Mouse (Mus musculus) kidney, adult 2 months (tissue): ENCODE measurements at regions not wholly inside any gene's neighbourhood (a gene's known extent, or its start where the extent isn't known, plus 50 kb on each side); places are given as distances from the start of the nearest gene placed in this dataset.
A peak's percentile ranks its signal among the peaks of the same experiment; 100 is the strongest.

Experiments used
- DNase-seq: peaks from one replicate; pipeline ENCODE4 v3.0.0; 2021
- H3K27ac ChIP-seq: fragments of 200-500 bp; 2 replicates; pipeline ENCODE4 v1.5.1; 2012; ENCODE audit warnings: low read depth, low read length, control low read depth, inconsistent platforms; ENCODE audit not compliant: insufficient read depth
- H3K27me3 ChIP-seq: fragments of 200-500 bp; replicated peaks from 2 replicates; pipeline ENCODE4 v1.6.1; 2012; ENCODE audit warnings: mild to moderate bottlenecking, moderate library complexity, low read length, inconsistent platforms; ENCODE audit not compliant: control insufficient read depth, insufficient read depth
- H3K36me3 ChIP-seq: fragments of 200-500 bp; 2 replicates; pipeline ENCODE4 v1.6.1; 2012; ENCODE audit warnings: mild to moderate bottlenecking, moderate library complexity, low read length, inconsistent platforms; ENCODE audit not compliant: control insufficient read depth, insufficient read depth
- H3K4me1 ChIP-seq: fragments of 200-500 bp; 2 replicates; pipeline ENCODE4 v1.6.1; 2011; ENCODE audit warnings: low read length; ENCODE audit not compliant: control insufficient read depth, insufficient read depth
- H3K4me3 ChIP-seq: fragments of 200-500 bp; 2 replicates; pipeline ENCODE4 v1.5.1; 2011; ENCODE audit warnings: mild to moderate bottlenecking, low read depth, low read length, control low read depth; ENCODE audit not compliant: insufficient read depth
- CTCF ChIP-seq: fragments of 200-500 bp; conservative IDR thresholded peaks from 2 replicates; pipeline ENCODE4 v1.5.1; 2011; ENCODE audit warnings: low read depth, mild to moderate bottlenecking, control low read depth, low read length, moderate library complexity, mixed read lengths; ENCODE audit not compliant: insufficient read depth, insufficient read length
- POLR2A ChIP-seq: fragments of 200-500 bp; IDR thresholded peaks from one replicate; pipeline ENCODE4 v1.6.1; 2011; ENCODE audit warnings: low read depth, low read length, control low read depth
- WGBS: fragments of 180-500 bp; shearing (Covaris S2); methylation state at CpG from one replicate; pipeline ENCODE4 v1.1.7; 2018; 5-methylcytosine and 5-hydroxymethylcytosine counted together

DNA sequence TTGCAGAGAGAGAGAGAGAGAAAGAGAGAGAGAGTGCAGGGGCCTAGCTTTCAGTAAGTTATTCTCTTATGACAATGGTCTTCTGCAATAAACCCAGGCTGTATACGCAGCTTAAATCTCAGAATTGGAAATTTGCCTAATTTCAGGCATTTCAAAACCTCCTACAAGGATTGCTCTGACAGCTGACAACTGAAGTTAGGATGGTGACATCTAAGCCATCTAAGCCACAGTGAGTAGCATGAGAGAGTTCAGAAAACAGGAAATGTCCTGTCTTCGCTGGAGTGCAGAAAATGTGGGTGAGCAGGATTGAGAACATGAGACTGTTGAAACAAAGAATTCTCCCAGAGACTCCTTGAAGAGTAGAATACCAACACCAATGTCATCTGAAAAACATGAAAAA lies 56.8 kb downstream of the Fam110c start:
- TF ChIP-seq CTCF = no peak
- no peak for TF ChIP-seq POLR2A
- 62% methylated on average over 2 of the region's 2 CpGs for WGBS
- Histone ChIP-seq H3K4me1 (peaks cover 13% of the 10 kb centered on the region; the same call in 1 of the 2 replicates), H3K36me3 (no peaks in the 10 kb centered on the region), H3K4me3 (no peak overlapping the region), H3K27me3 (no peaks in the 10 kb centered on the region), H3K27ac (no peak overlapping the region)
- DNase-seq = no peak

GRCm38 (mm10) chr12:31134465-31134992 lies 60.9 kb downstream of the Fam110c start:
- WGBS = 64% methylated on average over 6 of the region's 6 CpGs
- no peaks in the 10 kb centered on the region for H3K36me3 ChIP-seq
- no peak overlapping the region for H3K4me3 ChIP-seq
- H3K27me3 ChIP-seq = no peaks in the 10 kb centered on the region
- no peak for DNase-seq
- 0 out of 2 replicates have a peak overlapping the region, but pooled peaks have one; percentile 1 for H3K27ac ChIP-seq
- peaks cover 7% of the 10 kb centered on the region; the same call in 1 of the 2 replicates for H3K4me1 ChIP-seq
- TF ChIP-seq POLR2A (no peak), CTCF (no peak)

- TF ChIP-seq CTCF (no peak), POLR2A (no peak)
- no peak for DNase-seq
- H3K36me3 ChIP-seq = no peaks in the 10 kb centered on the region
- no peak overlapping the region for H3K27ac ChIP-seq
- H3K27me3 ChIP-seq = no peaks in the 10 kb centered on the region
- 73% methylated on average over 10 of the region's 10 CpGs for WGBS
- no peak overlapping the region for H3K4me3 ChIP-seq
- peaks cover 2% of the 10 kb centered on the region; the same call in 1 of the 2 replicates for H3K4me1 ChIP-seq
These were observed 62.7 kb downstream of the Fam110c start for GRCm38 (mm10) chr12:31136364-31136763.

DNA sequence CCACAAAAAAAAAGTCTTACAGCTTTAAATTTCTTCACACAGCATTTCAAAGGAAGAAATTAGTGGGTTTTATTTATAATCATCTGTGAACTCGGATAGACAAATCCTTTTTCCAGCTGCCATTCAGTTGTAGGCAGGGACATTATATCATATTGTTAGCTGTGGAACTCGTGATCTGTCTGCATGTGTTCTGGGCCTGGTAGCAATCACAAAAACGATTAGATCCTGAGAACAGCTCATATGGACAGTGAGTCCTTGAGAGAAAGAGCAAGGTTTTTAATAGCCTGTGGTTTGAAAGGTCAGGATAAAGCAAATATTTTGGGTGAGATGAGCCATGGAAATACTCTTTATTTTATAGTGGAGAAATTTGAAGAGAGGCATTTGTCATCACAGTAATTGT lies 63.2 kb downstream of the Fam110c start:
- H3K4me1 ChIP-seq = peaks cover 2% of the 10 kb centered on the region; the same call in 1 of the 2 replicates
- no peaks in the 10 kb centered on the region for H3K27me3 ChIP-seq
- 56% methylated on average over 3 of the region's 3 CpGs for WGBS
- no peak overlapping the region for H3K27ac ChIP-seq
- no peak overlapping the region for H3K4me3 ChIP-seq
- H3K36me3 ChIP-seq = no peaks in the 10 kb centered on the region
- no peak for DNase-seq
- TF ChIP-seq CTCF = no peak
- no peak for TF ChIP-seq POLR2A

- Histone ChIP-seq H3K27ac (peak overlapping the region; percentile 56), H3K4me1 (peaks cover 2% of the 10 kb centered on the region; the same call in 1 of the 2 replicates), H3K36me3 (no peaks in the 10 kb centered on the region), H3K4me3 (no peak overlapping the region), H3K27me3 (no peaks in the 10 kb centered on the region)
- 62% methylated on average over 5 of the region's 5 CpGs for WGBS
- DNase-seq = peak; percentile 33
- TF ChIP-seq POLR2A (no peak), CTCF (no peak)
These were observed 63.8 kb downstream of the Fam110c start for GRCm38 (mm10) chr12:31137431-31137830.

DNA sequence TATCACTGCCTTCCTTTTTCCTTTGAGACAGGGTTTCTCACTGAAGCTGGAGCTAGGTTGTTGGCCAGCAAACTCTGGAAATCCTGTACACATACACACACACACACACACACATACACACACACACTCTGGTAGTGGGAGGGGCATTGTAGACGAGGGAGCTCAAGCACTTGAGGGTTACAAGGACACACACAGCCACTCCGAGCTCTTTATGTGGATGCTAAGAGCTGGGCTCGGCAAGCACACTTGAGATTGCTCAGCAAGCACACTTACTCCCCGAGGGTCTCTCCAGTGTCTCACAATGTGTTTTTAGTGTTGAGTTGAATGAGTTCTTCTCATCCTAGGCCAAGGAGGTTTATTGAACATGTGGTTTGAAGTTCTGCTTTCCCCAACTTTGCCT lies 66.2 kb downstream of the Fam110c start:
- Histone ChIP-seq H3K36me3 (no peaks in the 10 kb centered on the region), H3K4me1 (no peaks in the 10 kb centered on the region), H3K27ac (no peak overlapping the region), H3K4me3 (no peak overlapping the region), H3K27me3 (no peaks in the 10 kb centered on the region)
- DNase-seq = no peak
- no peak for TF ChIP-seq POLR2A
- TF ChIP-seq CTCF = no peak
- WGBS = 75% methylated on average over 4 of the region's 4 CpGs

DNA sequence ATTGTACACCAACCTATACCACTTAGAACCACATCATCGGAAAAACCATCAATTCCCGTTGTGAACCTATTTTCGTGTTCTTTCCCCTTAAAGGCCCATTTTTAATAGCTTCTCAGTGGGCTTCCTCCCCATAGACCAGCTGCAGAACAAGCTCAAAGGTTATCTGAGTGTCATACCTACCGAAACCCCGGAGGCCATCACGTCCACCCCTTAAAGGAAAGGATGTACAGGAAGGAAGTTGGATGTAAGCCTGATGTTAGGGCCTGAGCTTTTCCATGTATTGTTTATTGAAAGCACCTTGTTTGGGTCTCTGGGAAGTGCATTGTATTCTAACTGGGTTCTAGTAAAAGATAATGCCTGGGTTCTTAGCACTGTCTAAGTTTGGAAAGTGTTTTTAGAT lies 69.6 kb downstream of the Fam110c start:
- 71% methylated on average over 6 of the region's 6 CpGs for WGBS
- DNase-seq = no peak
- Histone ChIP-seq H3K4me1 (peaks cover 3% of the 10 kb centered on the region; the same call in 1 of the 2 replicates), H3K27ac (no peak overlapping the region), H3K27me3 (no peaks in the 10 kb centered on the region), H3K4me3 (no peak overlapping the region), H3K36me3 (no peaks in the 10 kb centered on the region)
- no peak for TF ChIP-seq CTCF
- no peak for TF ChIP-seq POLR2A
